ENCODE assay signal across 11 mouse cellular contexts in the genomic region with DNA sequence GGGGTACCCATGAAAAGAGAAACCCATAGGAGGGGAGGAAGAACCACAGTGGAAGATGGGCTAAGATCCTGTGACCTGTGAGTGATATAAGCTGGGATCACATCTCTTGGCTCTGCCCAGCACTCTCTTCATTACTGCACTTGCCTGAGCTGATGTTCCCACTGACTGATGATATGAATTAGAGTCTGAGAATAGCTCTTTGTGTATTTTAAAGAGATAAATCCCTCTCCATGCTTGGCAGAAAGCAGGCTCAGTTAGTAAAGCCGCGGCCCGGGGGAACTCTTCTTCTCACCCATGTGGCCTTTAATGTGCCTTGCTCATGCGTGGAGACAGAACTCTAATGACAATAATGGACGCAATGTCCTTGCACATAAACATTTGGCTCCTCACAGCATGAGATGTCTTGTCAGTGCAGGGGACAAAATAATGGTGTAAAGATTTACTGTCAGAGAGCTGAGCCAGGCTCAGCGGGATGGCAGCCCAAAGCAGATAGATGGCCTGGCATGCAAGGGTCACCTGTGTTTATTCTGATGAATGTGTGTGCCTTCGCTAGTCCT.
A peak's percentile ranks its signal among the peaks of the same experiment; 100 is the strongest.
DNase-seq lines count a peak whose midpoint lies in the region; ATAC-seq and TF ChIP-seq lines count a peak whose summit lies in the region.
"Had no signal": no experiment of that assay in that cellular context is flagged by ENCODE, and none has a peak within 500 bp of the region (broad histone marks: within the 10 kb centered on the region; RNA-seq: fewer than 3 reads in every experiment).

No protein-coding gene starts in this region.

- no peaks in the 10 kb centered on the region for H3K9me3 ChIP-seq in hindbrain, embryonic 15.5 days
- no peaks in the 10 kb centered on the region for H3K9me3 ChIP-seq in neural tube, embryonic 12.5 days
- H3K9me3 ChIP-seq: limb, embryonic 12.5 days; lung, embryonic 15.5 days had no signal

- no peaks in the 10 kb centered on the region for H3K36me3 ChIP-seq in hindbrain, embryonic 15.5 days
- no peaks in the 10 kb centered on the region for H3K36me3 ChIP-seq in neural tube, embryonic 12.5 days
- H3K36me3 ChIP-seq: limb, embryonic 12.5 days; lung, embryonic 15.5 days had no signal

- H3K4me2 ChIP-seq in hindbrain, embryonic 15.5 days = no peak overlapping the region
- peak overlapping the region; percentile 6; the same call in 1 of the 2 replicates for H3K4me2 ChIP-seq in neural tube, embryonic 12.5 days (replicated peaks)
- H3K4me2 ChIP-seq: limb, embryonic 12.5 days; lung, embryonic 15.5 days had no signal

- H3K4me1 ChIP-seq in hindbrain, embryonic 15.5 days (replicated peaks) = peaks cover 9% of the 10 kb centered on the region
- peaks cover 7% of the 10 kb centered on the region for H3K4me1 ChIP-seq in neural tube, embryonic 12.5 days
- H3K4me1 ChIP-seq: limb, embryonic 12.5 days; lung, embryonic 15.5 days had no signal

- H3K4me3 ChIP-seq in hindbrain, embryonic 15.5 days = no peak overlapping the region
- no peak overlapping the region for H3K4me3 ChIP-seq in neural tube, embryonic 12.5 days
- no peak overlapping the region for H3K4me3 ChIP-seq in layer of hippocampus, adult 2 months
- H3K4me3 ChIP-seq: limb, embryonic 12.5 days; lung, embryonic 15.5 days; myocyte had no signal

- peak; percentile 33 to 37 for DNase-seq in cerebellum, adult 18-20 months
- peak; percentile 43 to 52 for DNase-seq in cerebellum, postnatal 25 days
- DNase-seq in layer of hippocampus, adult 2 months (ENCODE audit: low spot score in 2 of 2) = no peak
- DNase-seq in spleen, adult 18-20 months = no peak
- DNase-seq in layer of hippocampus, postnatal 36 days = no peak
- DNase-seq: kidney, postnatal 14 days had no signal

- no peak overlapping the region for H3K27ac ChIP-seq in hindbrain, embryonic 15.5 days (replicated peaks)
- H3K27ac ChIP-seq in neural tube, embryonic 12.5 days = no peak overlapping the region
- H3K27ac ChIP-seq in layer of hippocampus, adult 2 months = no peak overlapping the region
- H3K27ac ChIP-seq: limb, embryonic 12.5 days; lung, embryonic 15.5 days had no signal

- no peak overlapping the region for H3K9ac ChIP-seq in hindbrain, embryonic 15.5 days
- H3K9ac ChIP-seq in neural tube, embryonic 12.5 days = no peak overlapping the region
- H3K9ac ChIP-seq: limb, embryonic 12.5 days; lung, embryonic 15.5 days had no signal

- TF ChIP-seq CTCF in layer of hippocampus, adult 2 months (conservative IDR thresholded peaks at IDR 0.05) = no peak

- H3K27me3 ChIP-seq in hindbrain, embryonic 15.5 days = no peaks in the 10 kb centered on the region
- no peaks in the 10 kb centered on the region for H3K27me3 ChIP-seq in neural tube, embryonic 12.5 days (replicated peaks)
- H3K27me3 ChIP-seq: limb, embryonic 12.5 days; lung, embryonic 15.5 days had no signal

- peak; percentile 74 for ATAC-seq in hindbrain, embryonic 15.5 days (ENCODE audit: low FRiP score, low read depth)
- peak; percentile 91 for ATAC-seq in neural tube, embryonic 12.5 days (ENCODE audit: low FRiP score, low read depth)

- 16% methylated on average over 7 of the region's 7 CpGs for WGBS in hindbrain, embryonic 15.5 days
- 14% methylated on average over 7 of the region's 7 CpGs for WGBS in neural tube, embryonic 12.5 days

Comparison
In these comparisons a context has a peak if more than half of its experiments do, and no peak if none do; other contexts are left out.
1. DNase-seq: peak in cerebellum, adult 18-20 months (2 of 2) and cerebellum, postnatal 25 days (2 of 2); none in layer of hippocampus, adult 2 months (0 of 2), spleen, adult 18-20 months (0 of 2) and layer of hippocampus, postnatal 36 days (0 of 2).